Mouse (Mus musculus) bone marrow, adult 2 months (tissue): ENCODE data around the gene Tstd1. TPM values are rescaled to one million over a fixed set of nuclear protein-coding genes. Genes with fewer than 3 reads are reported as not detected.

Experiments
- H3K27ac ChIP-seq: fragments of 200-500 bp; 2 replicates; pipeline ENCODE4 v1.5.1; 2012; ENCODE audit warnings: low read depth, mild to moderate bottlenecking, control low read depth, inconsistent platforms, low read length; ENCODE audit not compliant: control insufficient read depth, poor library complexity, insufficient read depth
- H3K4me1 ChIP-seq: fragments of 200-500 bp; 2 replicates; pipeline ENCODE4 v1.6.1; 2011; ENCODE audit warnings: low read length; ENCODE audit not compliant: control insufficient read depth, insufficient read depth
- H3K4me3 ChIP-seq: fragments of 200-500 bp; replicated peaks from 2 replicates; pipeline ENCODE3; 2011; ENCODE audit warnings: mild to moderate bottlenecking, low read depth, low read length, control low read depth; ENCODE audit not compliant: control insufficient read depth
- CTCF ChIP-seq: fragments of 200-500 bp; IDR thresholded peaks from 2 replicates; pipeline ENCODE4 v1.5.1; 2011; ENCODE audit warnings: low read length, control low read depth; ENCODE audit not compliant: control insufficient read depth, insufficient read depth
- POLR2A ChIP-seq: fragments of 200-500 bp; IDR thresholded peaks from 2 replicates; pipeline ENCODE4 v1.6.1; 2011; ENCODE audit warnings: low read depth, mild to moderate bottlenecking, control low read depth, low read length, borderline replicate concordance; ENCODE audit not compliant: control insufficient read depth
- WGBS: fragments of 180-500 bp; shearing (Covaris S2); methylation state at CpG from one replicate; pipeline ENCODE4 v1.1.7; 2018; 5-methylcytosine and 5-hydroxymethylcytosine counted together
- polyA plus RNA-seq: library from polyadenylated mRNA; stranded (reverse); fragments of >200 nt; gene quantifications from 2 replicates; pipeline ENCODE4 v1.2.4, GENCODE M21; 2011; ENCODE audit warnings: low replicate concordance; ENCODE audit not compliant: missing spikeins, insufficient read depth, insufficient read length

The Tstd1 gene
- polyA plus RNA-seq, 1 experiment: 19.3 TPM

- TF ChIP-seq CTCF (no peak), POLR2A (no peak)
- Histone ChIP-seq H3K4me1 (no peaks in the 10 kb centered on the region), H3K27ac (no peak overlapping the region), H3K4me3 (no peak overlapping the region)
- WGBS: 59% methylated on average over 10 of the region's 10 CpGs
Measured at GRCm38 (mm10) chr1:171451001-171451400, 32.3 kb downstream of the Tstd1 start.

GRCm38 (mm10) chr1:171452522-171452921 is 33.9 kb downstream of the Tstd1 start:
- H3K4me1 ChIP-seq: no peaks in the 10 kb centered on the region
- no peak overlapping the region for H3K27ac ChIP-seq
- 56% methylated on average over 5 of the region's 5 CpGs for WGBS
- no peak for TF ChIP-seq POLR2A
- no peak for TF ChIP-seq CTCF
- no peak overlapping the region for H3K4me3 ChIP-seq

DNA sequence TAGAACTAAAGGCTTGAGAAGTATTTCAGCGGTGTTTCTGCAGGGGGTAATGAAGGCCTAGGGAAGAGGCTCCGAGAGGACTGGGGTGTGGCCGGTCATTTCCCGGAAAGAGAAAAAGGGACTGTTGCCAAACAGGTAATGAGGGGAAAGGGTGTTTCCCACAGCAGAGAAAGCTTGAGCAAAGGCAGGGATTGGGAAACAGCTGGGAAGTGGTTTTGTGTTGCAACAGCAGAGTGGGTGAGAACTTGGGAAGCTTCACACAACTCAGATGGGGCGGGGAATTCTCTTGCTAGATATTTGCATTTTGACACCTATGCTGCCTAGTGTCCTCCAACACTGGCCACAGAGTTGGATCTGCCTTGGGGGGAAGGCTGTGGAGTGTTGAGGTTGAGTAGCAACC is 34.3 kb downstream of the Tstd1 start:
- H3K4me1 ChIP-seq: no peaks in the 10 kb centered on the region
- TF ChIP-seq POLR2A (no peak), CTCF (no peak)
- WGBS: 48% methylated on average over 5 of the region's 5 CpGs

GRCm38 (mm10) chr1:171454926-171455325 is 36.3 kb downstream of the Tstd1 start:
- TF ChIP-seq POLR2A (no peak), CTCF (no peak)
- Histone ChIP-seq H3K4me1 (no peaks in the 10 kb centered on the region), H3K4me3 (no peak overlapping the region), H3K27ac (no peak overlapping the region)
- 73% methylated on average over 6 of the region's 6 CpGs for WGBS

More for the DNA sequence above, 34.3 kb downstream of the Tstd1 start:
- Histone ChIP-seq H3K4me3 (no peak overlapping the region), H3K27ac (peak overlapping the region; percentile 11; the same call in 1 of the 2 replicates)

GRCm38 (mm10) chr1:171457568-171457967 is 38.9 kb downstream of the Tstd1 start:
- WGBS: 70% methylated on average over 1 of the region's 1 CpGs
- Histone ChIP-seq H3K27ac (no peak overlapping the region), H3K4me3 (no peak overlapping the region), H3K4me1 (no peaks in the 10 kb centered on the region; the same call in 1 of the 2 replicates)
- TF ChIP-seq CTCF: no peak
- no peak for TF ChIP-seq POLR2A

DNA sequence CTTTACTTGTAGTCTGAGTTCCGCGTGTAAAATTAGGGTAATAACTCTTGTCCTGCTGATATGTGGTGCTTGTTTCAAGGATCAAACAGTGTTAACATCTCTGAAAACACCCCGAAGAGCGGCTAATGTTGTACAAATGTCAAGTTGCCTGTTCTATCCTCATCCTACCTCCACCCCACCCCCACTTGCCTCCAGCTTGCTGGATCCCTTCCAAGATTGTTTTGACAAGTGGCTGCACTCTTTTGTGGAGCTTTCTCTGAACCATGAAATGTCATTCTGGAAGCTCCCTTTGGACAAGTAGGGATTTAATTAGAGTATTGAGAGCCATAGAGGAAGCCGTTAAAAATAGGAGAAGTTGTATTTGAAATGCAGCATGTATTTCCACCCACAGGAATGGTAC is 41.1 kb downstream of the Tstd1 start:
- 58% methylated on average over 5 of the region's 5 CpGs for WGBS
- TF ChIP-seq POLR2A (no peak), CTCF (no peak)
- no peak overlapping the region for H3K27ac ChIP-seq
- H3K4me3 ChIP-seq: no peak overlapping the region
- H3K4me1 ChIP-seq: no peaks in the 10 kb centered on the region; the same call in 1 of the 2 replicates

- H3K27ac ChIP-seq: no peak overlapping the region
- no peak overlapping the region for H3K4me3 ChIP-seq
- no peaks in the 10 kb centered on the region; the same call in 1 of the 2 replicates for H3K4me1 ChIP-seq
- TF ChIP-seq POLR2A (no peak), CTCF (no peak)
- 89% methylated on average over 22 of the region's 22 CpGs for WGBS
Measured at GRCm38 (mm10) chr1:171460551-171461503, 42.2 kb downstream of the Tstd1 start.

GRCm38 (mm10) chr1:171463133-171463532 is 44.5 kb downstream of the Tstd1 start:
- TF ChIP-seq CTCF: no peak
- TF ChIP-seq POLR2A: no peak
- H3K27ac ChIP-seq: no peak overlapping the region
- no peaks in the 10 kb centered on the region; the same call in 1 of the 2 replicates for H3K4me1 ChIP-seq
- WGBS: 36% methylated on average over 3 of the region's 3 CpGs
- no peak overlapping the region for H3K4me3 ChIP-seq
